Mouse (Mus musculus) forebrain, embryonic 16.5 days (tissue): ENCODE measurements around the gene Arhgef19. TPM values are rescaled to one million over a fixed set of nuclear protein-coding genes. Genes with fewer than 3 reads are reported as not detected.

Experiments used
- ATAC-seq: fragments of 200-750 bp; cut with Nextera tagmentation; 2 replicates; pipeline ENCODE4 v1.8.0; 2017; ENCODE audit warnings: mild to moderate bottlenecking, moderate library complexity
- H3K27ac ChIP-seq: fragments of 300-500 bp; sonication (generic); 2 replicates; pipeline ENCODE4 v1.5.1; 2014; ENCODE audit warnings: low read length, control low read depth
- H3K27me3 ChIP-seq: fragments of 300-500 bp; sonication (generic); replicated peaks from 2 replicates; pipeline ENCODE4 v1.6.1; 2014; ENCODE audit warnings: low read length; ENCODE audit not compliant: control insufficient read depth, insufficient read depth
- H3K36me3 ChIP-seq: fragments of 300-500 bp; sonication (generic); 2 replicates; pipeline ENCODE4 v1.6.1; 2014; ENCODE audit not compliant: control insufficient read depth, insufficient read depth
- H3K4me1 ChIP-seq: fragments of 300-500 bp; sonication (generic); replicated peaks from 2 replicates; pipeline ENCODE4 v1.6.1; 2014; ENCODE audit warnings: low read length; ENCODE audit not compliant: control insufficient read depth, insufficient read depth
- H3K4me2 ChIP-seq: fragments of 300-500 bp; sonication (generic); 2 replicates; pipeline ENCODE4 v1.6.1; 2014; ENCODE audit warnings: mild to moderate bottlenecking, low read length, control low read depth
- H3K4me3 ChIP-seq: fragments of 300-500 bp; sonication (generic); replicated peaks from 2 replicates; pipeline ENCODE4 v1.5.1; 2014; ENCODE audit warnings: mild to moderate bottlenecking, low read length, control low read depth
- H3K9ac ChIP-seq: fragments of 300-500 bp; sonication (generic); replicated peaks from 2 replicates; pipeline ENCODE4 v1.6.1; 2014; ENCODE audit warnings: low read depth, low read length, control low read depth
- H3K9me3 ChIP-seq: fragments of 300-500 bp; sonication (generic); 2 replicates; pipeline ENCODE4 v1.6.1; 2016; ENCODE audit warnings: low read length; ENCODE audit not compliant: control insufficient read depth
- WGBS: fragments of 180-500 bp; shearing (Covaris S2); extraction: QIAGEN DNeasy Blood & Tissue Kit; methylation state at CpG from one replicate; pipeline ENCODE4 v1.1.7; 2014; 5-methylcytosine and 5-hydroxymethylcytosine counted together
- polyA plus RNA-seq: library from polyadenylated mRNA; unstranded; fragments of >200 nt; fragmentation: Nextera tagmentation; extraction: Ambion mirVana; gene quantifications from 2 replicates; pipeline ENCODE4 v1.2.1, GENCODE M21; 2015

The Arhgef19 gene
- polyA plus RNA-seq, 1 experiment from 2014 or later = 0.71 TPM

GRCm38 (mm10) chr4:141284486-141284885, 45.2 kb downstream of the Arhgef19 start:
- Histone ChIP-seq H3K4me2 (no peak overlapping the region), H3K4me3 (no peak overlapping the region), H3K27ac (no peak overlapping the region), H3K9me3 (no peaks in the 10 kb centered on the region), H3K4me1 (no peaks in the 10 kb centered on the region), H3K9ac (no peak overlapping the region), H3K27me3 (peaks cover 16% of the 10 kb centered on the region), H3K36me3 (no peaks in the 10 kb centered on the region)
- ATAC-seq = no peak
- 78% methylated on average over 3 of the region's 3 CpGs for WGBS

- no peak for ATAC-seq
- Histone ChIP-seq H3K27me3 (peaks cover 16% of the 10 kb centered on the region), H3K36me3 (no peaks in the 10 kb centered on the region), H3K9ac (no peak overlapping the region), H3K4me3 (no peak overlapping the region), H3K4me2 (no peak overlapping the region), H3K4me1 (no peaks in the 10 kb centered on the region), H3K9me3 (no peaks in the 10 kb centered on the region), H3K27ac (no peak overlapping the region)
- 16% methylated on average over 7 of the region's 8 CpGs for WGBS
These were observed 45.8 kb downstream of the Arhgef19 start for GRCm38 (mm10) chr4:141285128-141285527.

- Histone ChIP-seq H3K36me3 (no peaks in the 10 kb centered on the region), H3K9ac (no peak overlapping the region), H3K9me3 (no peaks in the 10 kb centered on the region), H3K4me1 (peaks cover 8% of the 10 kb centered on the region), H3K4me2 (no peak overlapping the region), H3K27ac (no peak overlapping the region), H3K4me3 (no peak overlapping the region), H3K27me3 (peaks cover 21% of the 10 kb centered on the region)
- 18% methylated on average over 20 of the region's 20 CpGs for WGBS
- no peak for ATAC-seq
These were observed 47.7 kb downstream of the Arhgef19 start for GRCm38 (mm10) chr4:141286860-141287517.

GRCm38 (mm10) chr4:141287518-141288004, 48.3 kb downstream of the Arhgef19 start:
- Histone ChIP-seq H3K27ac (no peak overlapping the region), H3K4me3 (no peak overlapping the region), H3K36me3 (no peaks in the 10 kb centered on the region), H3K9me3 (no peaks in the 10 kb centered on the region), H3K27me3 (peaks cover 23% of the 10 kb centered on the region), H3K9ac (no peak overlapping the region), H3K4me2 (no peak overlapping the region), H3K4me1 (peaks cover 8% of the 10 kb centered on the region)
- no peak for ATAC-seq
- 25% methylated on average over 15 of the region's 15 CpGs for WGBS

- no peak overlapping the region for H3K27ac ChIP-seq
- H3K4me3 ChIP-seq = no peak overlapping the region
- H3K9me3 ChIP-seq = no peaks in the 10 kb centered on the region
- H3K9ac ChIP-seq = no peak overlapping the region
- no peak overlapping the region for H3K4me2 ChIP-seq
- WGBS = 61% methylated on average over 8 of the region's 8 CpGs
- peaks cover 8% of the 10 kb centered on the region for H3K4me1 ChIP-seq
- H3K36me3 ChIP-seq = no peaks in the 10 kb centered on the region
- peaks cover 24% of the 10 kb centered on the region for H3K27me3 ChIP-seq
- ATAC-seq = no peak
These were observed 48.9 kb downstream of the Arhgef19 start for GRCm38 (mm10) chr4:141288152-141288551.

GRCm38 (mm10) chr4:141291571-141292375, 52.5 kb downstream of the Arhgef19 start:
- WGBS = 2% methylated on average over 38 of the region's 47 CpGs
- Histone ChIP-seq H3K9me3 (no peaks in the 10 kb centered on the region), H3K27ac (no peak overlapping the region), H3K27me3 (peaks cover 24% of the 10 kb centered on the region), H3K4me1 (peaks cover 8% of the 10 kb centered on the region), H3K9ac (peak overlapping the region; percentile 42), H3K4me3 (peak overlapping the region; percentile 40), H3K36me3 (no peaks in the 10 kb centered on the region), H3K4me2 (peak overlapping the region; percentile 76)
- no peak for ATAC-seq

- WGBS = 12% methylated on average over 15 of the region's 15 CpGs
- peaks cover 8% of the 10 kb centered on the region for H3K4me1 ChIP-seq
- no peak for ATAC-seq
- H3K4me2 ChIP-seq = peak overlapping the region; percentile 17; the same call in 1 of the 2 replicates
- no peaks in the 10 kb centered on the region for H3K36me3 ChIP-seq
- peaks cover 29% of the 10 kb centered on the region for H3K27me3 ChIP-seq
- H3K9ac ChIP-seq = 0 out of 2 replicates have a peak overlapping the region, but pooled peaks have one; percentile 9
- no peak overlapping the region for H3K4me3 ChIP-seq
- no peaks in the 10 kb centered on the region for H3K9me3 ChIP-seq
- H3K27ac ChIP-seq = no peak overlapping the region
These were observed 56.5 kb downstream of the Arhgef19 start for GRCm38 (mm10) chr4:141295774-141296186.

- Histone ChIP-seq H3K4me1 (peaks cover 12% of the 10 kb centered on the region), H3K27ac (no peak overlapping the region), H3K9ac (no peak overlapping the region), H3K36me3 (no peaks in the 10 kb centered on the region), H3K9me3 (no peaks in the 10 kb centered on the region), H3K4me2 (no peak overlapping the region), H3K4me3 (no peak overlapping the region), H3K27me3 (peaks cover 39% of the 10 kb centered on the region)
- ATAC-seq = no peak
- 76% methylated on average over 7 of the region's 7 CpGs for WGBS
These were observed 58.6 kb downstream of the Arhgef19 start for GRCm38 (mm10) chr4:141297934-141298333.

GRCm38 (mm10) chr4:141299356-141299755, 60.1 kb downstream of the Arhgef19 start:
- Histone ChIP-seq H3K36me3 (no peaks in the 10 kb centered on the region), H3K27me3 (peaks cover 35% of the 10 kb centered on the region), H3K4me2 (no peak overlapping the region), H3K4me1 (peaks cover 12% of the 10 kb centered on the region), H3K4me3 (no peak overlapping the region), H3K9me3 (no peaks in the 10 kb centered on the region), H3K9ac (no peak overlapping the region), H3K27ac (no peak overlapping the region)
- WGBS = 73% methylated on average over 13 of the region's 13 CpGs
- no peak for ATAC-seq
